Mouse (Mus musculus) ES-Bruce4 (cell line): ENCODE measurements around the gene Lrrc4b.

ENCODE experiments used
- CTCF ChIP-seq: IDR thresholded peaks from one replicate; pipeline ENCODE4 v1.8.1; 2011; ENCODE audit warnings: low read depth, low read length
- POLR2A ChIP-seq: IDR thresholded peaks from one replicate; pipeline ENCODE4 v1.8.1; 2011; ENCODE audit warnings: low read length; ENCODE audit not compliant: insufficient read depth

- TF ChIP-seq POLR2A (no peak), CTCF (no peak)
Measured at GRCm38 (mm10) chr7:44463056-44463425, 34.2 kb downstream of the Lrrc4b start.
